Mouse (Mus musculus) adrenal gland, adult 2 months (tissue): ENCODE data around the gene Mrpl28. TPM values are rescaled to one million over a fixed set of nuclear protein-coding genes. Genes with fewer than 3 reads are reported as not detected.

Experiments
- polyA plus RNA-seq: library from polyadenylated mRNA; depleted of rRNA; stranded (reverse); fragments of >200 nt; gene quantifications from 2 replicates; pipeline ENCODE4 v1.2.3, GENCODE M21; 2012; rRNA removed
- total RNA-seq, 2 experiments: library from RNA; stranded (reverse); gene quantifications; 2 replicates each; pipeline ENCODE4 v1.2.3; 2021

Mrpl28 gene
- total and polyA plus RNA-seq, 3 experiments: 77.7 to 87.8 (median 81.4) TPM

Other genes with a start within 250 kb of the Mrpl28 start
- gene Mettl26, start 248.4 kb upstream of the Mrpl28 start, total RNA-seq: 100 to 1,000 TPM in 1 of 2 experiments, 10 to 100 TPM in 1; 90.9 to 141 TPM
- gene Mettl26, start 248.4 kb upstream of the Mrpl28 start, polyA plus RNA-seq: 350 and 376 TPM in 2 replicates
- gene Wfikkn1, start 242.6 kb upstream of the Mrpl28 start, total RNA-seq: 1 to 10 TPM in 1 of 2 experiments, under 1 TPM in 1; 0.52 to 2.1 TPM
- 2.1 and 2.5 TPM in 2 replicates for gene Wfikkn1, start 242.6 kb upstream of the Mrpl28 start, polyA plus RNA-seq
- gene Rab40c, start 203.8 kb upstream of the Mrpl28 start, total RNA-seq: 10 to 100 TPM; 21.1 to 27.3 TPM
- 52.1 and 68.8 TPM in 2 replicates for gene Rab40c, start 203.8 kb upstream of the Mrpl28 start, polyA plus RNA-seq
- gene Pigq, start 178.6 kb upstream of the Mrpl28 start, total RNA-seq: 100 to 1,000 TPM; 105 to 121 TPM
- 160 and 187 TPM in 2 replicates for gene Pigq, start 178.6 kb upstream of the Mrpl28 start, polyA plus RNA-seq
- gene Nhlrc4, start 178.5 kb upstream of the Mrpl28 start, total RNA-seq: not detected
- gene Nhlrc4, start 178.5 kb upstream of the Mrpl28 start, polyA plus RNA-seq: not detected in 2 replicates
- gene A930017K11Rik, start 170.9 kb upstream of the Mrpl28 start, total RNA-seq: not detected
- 0.13 TPM in 1 of 2 replicates, not detected in the other for gene A930017K11Rik, start 170.9 kb upstream of the Mrpl28 start, polyA plus RNA-seq
- 10 to 100 TPM; 16.3 to 18.1 TPM for gene Capn15, start 137.7 kb upstream of the Mrpl28 start, total RNA-seq
- gene Capn15, start 137.7 kb upstream of the Mrpl28 start, polyA plus RNA-seq: 49.0 and 51.5 TPM in 2 replicates
- 10 to 100 TPM; 21.8 to 22.5 TPM for gene Rab11fip3, start 53.9 kb upstream of the Mrpl28 start, total RNA-seq
- gene Rab11fip3, start 53.9 kb upstream of the Mrpl28 start, polyA plus RNA-seq: 23.8 and 30.7 TPM in 2 replicates
- gene Decr2, start 33.2 kb upstream of the Mrpl28 start, total RNA-seq: 10 to 100 TPM; 24.2 to 25.2 TPM
- 8.5 and 10.2 TPM in 2 replicates for gene Decr2, start 33.2 kb upstream of the Mrpl28 start, polyA plus RNA-seq
- 1 to 10 TPM; 2.5 to 5.1 TPM for gene Nme4, start 27.9 kb upstream of the Mrpl28 start, total RNA-seq
- 19.4 and 23.9 TPM in 2 replicates for gene Nme4, start 27.9 kb upstream of the Mrpl28 start, polyA plus RNA-seq
- gene Tmem8, start 10.2 kb upstream of the Mrpl28 start, total RNA-seq: 1 to 10 TPM; 7.8 to 8.4 TPM
- 25.4 and 26.9 TPM in 2 replicates for gene Tmem8, start 10.2 kb upstream of the Mrpl28 start, polyA plus RNA-seq
- gene Axin1, start 15.2 kb downstream of the Mrpl28 start, total RNA-seq: 10 to 100 TPM; 38.5 to 39.3 TPM
- gene Axin1, start 15.2 kb downstream of the Mrpl28 start, polyA plus RNA-seq: 15.1 and 17.6 TPM in 2 replicates
- 1 to 10 TPM in 1 of 2 experiments, under 1 TPM in 1; 0.63 to 1.3 TPM for gene Pdia2, start 75.6 kb downstream of the Mrpl28 start, total RNA-seq
- 0.44 and 0.56 TPM in 2 replicates for gene Pdia2, start 75.6 kb downstream of the Mrpl28 start, polyA plus RNA-seq
- 10 to 100 TPM; 31.9 to 37.2 TPM for gene Rgs11, start 79.5 kb downstream of the Mrpl28 start, total RNA-seq
- 147 and 149 TPM in 2 replicates for gene Rgs11, start 79.5 kb downstream of the Mrpl28 start, polyA plus RNA-seq
- 10 to 100 TPM; 11.4 to 16.3 TPM for gene Arhgdig, start 84.3 kb downstream of the Mrpl28 start, total RNA-seq
- gene Arhgdig, start 84.3 kb downstream of the Mrpl28 start, polyA plus RNA-seq: 9.8 and 13.7 TPM in 2 replicates
- 100 to 1,000 TPM; 110 to 137 TPM for gene Fam234a, start 120.7 kb downstream of the Mrpl28 start, total RNA-seq
- 103 and 112 TPM in 2 replicates for gene Fam234a, start 120.7 kb downstream of the Mrpl28 start, polyA plus RNA-seq
- gene Luc7l, start 129.4 kb downstream of the Mrpl28 start, total RNA-seq: 10 to 100 TPM; 44.3 to 58.6 TPM
- gene Luc7l, start 129.4 kb downstream of the Mrpl28 start, polyA plus RNA-seq: 26.4 and 30.5 TPM in 2 replicates